Mouse (Mus musculus) lung, adult 2 months (tissue): ENCODE measurements around the gene E130114P18Rik.

Experiments used
- CTCF ChIP-seq: fragments of 200-500 bp; IDR thresholded peaks from 2 replicates; pipeline ENCODE4 v1.5.1; 2011; ENCODE audit warnings: mild to moderate bottlenecking, low read length, control low read depth; ENCODE audit not compliant: insufficient read depth
- POLR2A ChIP-seq: fragments of 200-500 bp; IDR thresholded peaks from 2 replicates; pipeline ENCODE4 v1.6.1; 2011; ENCODE audit warnings: low read depth, mild to moderate bottlenecking, control low read depth, low read length, borderline replicate concordance; ENCODE audit errors: extremely low read depth

- no peak for TF ChIP-seq POLR2A
- no peak for TF ChIP-seq CTCF
Measured at GRCm38 (mm10) chr4:97714616-97715015, 63.3 kb downstream of the E130114P18Rik start.
